Mouse (Mus musculus) heart, postnatal 4 days (tissue): ENCODE data around the gene Rassf6. TPM values are rescaled to one million over a fixed set of nuclear protein-coding genes. Genes with fewer than 3 reads are reported as not detected.

Experiments used
- DNase-seq: peaks from one replicate; pipeline ENCODE4 v3.0.0; 2021
- total RNA-seq, 2 experiments: library from RNA; stranded (reverse); gene quantifications; 2 replicates each; pipeline ENCODE4 v1.2.3; 2021

Gene Rassf6
- total RNA-seq, 2 experiments from 2014 or later = 0.17 to 0.23 TPM

DNA sequence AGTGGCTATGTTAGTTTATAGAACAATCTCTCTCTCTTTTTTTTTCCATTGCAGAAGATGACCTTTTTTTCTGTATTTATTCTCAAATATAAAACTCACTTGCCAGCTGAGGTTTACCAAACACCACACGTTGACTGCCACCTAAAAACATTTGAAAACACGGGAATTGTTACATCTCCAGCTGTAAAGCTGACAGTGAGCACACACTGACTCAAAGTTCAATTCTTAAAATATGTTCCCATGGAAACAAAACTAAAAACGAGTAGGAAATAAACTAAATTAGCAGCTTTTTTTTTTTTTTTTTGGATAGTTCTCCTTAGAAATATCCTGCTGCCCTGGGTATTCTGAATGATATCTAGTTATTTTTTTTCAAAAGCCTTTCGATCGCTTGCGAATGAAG is 75.3 kb downstream of the Rassf6 start:
- no peak for DNase-seq

DNA sequence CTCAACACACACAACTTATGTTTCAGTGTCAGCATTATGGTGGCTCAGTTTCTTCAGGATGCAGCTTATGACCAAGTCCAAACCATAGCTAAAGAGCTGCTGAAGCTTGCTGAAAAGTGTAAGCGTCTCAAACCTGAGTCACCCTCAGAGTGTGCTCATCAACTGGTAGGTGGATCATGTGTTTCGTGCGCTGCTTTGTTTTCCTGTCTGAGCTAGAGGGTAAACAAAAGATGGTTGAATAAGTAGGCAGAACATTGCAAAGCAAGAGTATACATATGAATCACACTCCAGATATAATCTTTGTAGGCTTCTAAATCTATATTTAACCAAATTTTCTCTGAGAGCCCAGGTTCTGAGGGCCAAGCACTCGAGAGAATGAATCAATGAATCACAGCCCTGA is 76.3 kb downstream of the Rassf6 start:
- DNase-seq = no peak

GRCm38 (mm10) chr5:90562880-90563279 is 77.6 kb downstream of the Rassf6 start:
- no peak for DNase-seq

GRCm38 (mm10) chr5:90561721-90562275 is 78.7 kb downstream of the Rassf6 start:
- no peak for DNase-seq

- DNase-seq = no peak
These were observed 79.7 kb downstream of the Rassf6 start, which contains the start of gene 5830473C10Rik for GRCm38 (mm10) chr5:90560743-90561142. TSS of gene 5830473C10Rik (plus strand) at chr5:90561107.

DNA sequence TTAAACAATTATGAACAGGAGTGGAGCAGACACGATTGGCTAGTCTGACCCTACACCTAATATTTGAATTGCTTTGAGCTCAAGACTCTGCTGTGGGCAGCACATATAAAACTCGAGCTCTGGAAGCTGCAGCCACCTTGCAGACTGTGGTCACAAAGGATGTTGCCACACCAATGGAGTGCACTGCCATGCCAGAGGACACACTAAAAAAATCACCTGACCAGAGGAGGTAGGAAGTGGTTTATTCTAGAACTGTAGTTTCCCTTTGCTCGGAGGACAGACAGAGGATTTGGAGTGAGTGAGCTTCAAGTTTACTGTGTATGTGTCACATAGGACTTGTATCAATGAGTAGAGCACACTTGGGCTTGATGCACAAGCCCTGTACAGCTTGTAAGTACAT is 84.4 kb downstream of the Rassf6 start:
- DNase-seq = no peak

Other genes with a start within 250 kb of the Rassf6 start
- 1 to 10 TPM; 2.3 to 4.0 TPM for gene Alb, start 179.8 kb downstream of the Rassf6 start, total RNA-seq
- gene Afp, start 149.9 kb downstream of the Rassf6 start, total RNA-seq = 1 to 10 TPM in 1 of 2 experiments, under 1 TPM in 1; 0.56 to 1.3 TPM
- gene Afm, start 121.7 kb downstream of the Rassf6 start, total RNA-seq = not detected
- not detected for gene 5830473C10Rik, start 79.5 kb downstream of the Rassf6 start, total RNA-seq
- gene Cxcl5, start 118.7 kb upstream of the Rassf6 start, total RNA-seq = not detected
- gene Ppbp, start 127.9 kb upstream of the Rassf6 start, total RNA-seq = 1 to 10 TPM; 1.7 to 2.9 TPM
- 10 to 100 TPM; 21.6 to 22.8 TPM for gene Pf4, start 131.8 kb upstream of the Rassf6 start, total RNA-seq
- not detected for gene Cxcl3, start 145.4 kb upstream of the Rassf6 start, total RNA-seq
- not detected for gene Cxcl15, start 153.9 kb upstream of the Rassf6 start, total RNA-seq